ENCODE assay signal across 23 mouse cellular contexts in the genomic region with DNA sequence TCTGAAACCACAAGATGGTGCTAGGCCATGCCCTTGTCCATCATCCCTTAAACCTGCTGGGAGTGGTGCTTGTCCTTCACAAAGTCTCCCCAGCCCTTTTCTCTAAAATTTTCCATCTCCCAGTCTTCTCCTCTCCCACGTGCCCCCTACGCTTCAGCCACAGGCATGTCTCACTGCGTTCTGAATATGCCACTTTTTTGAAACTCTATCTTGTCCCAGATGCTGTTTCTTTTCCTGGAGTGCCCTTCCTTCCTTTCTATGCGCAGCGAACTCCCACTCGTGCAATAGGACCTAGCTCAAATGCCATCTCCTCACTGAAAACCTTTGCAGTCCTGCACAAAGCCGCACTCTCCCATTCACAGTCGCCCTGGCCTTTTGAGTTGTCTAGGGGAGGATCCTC.
DNase-seq lines count a peak whose midpoint lies in the region; ATAC-seq lines count a peak whose summit lies in the region.
"Had no signal": no experiment of that assay in that cellular context is flagged by ENCODE, and none has a peak within 500 bp of the region (broad histone marks: within the 10 kb centered on the region; RNA-seq: fewer than 3 reads in every experiment).

No protein-coding gene starts in this region.

- DNase-seq in right cerebral cortex, adult 18-20 months = peak; percentile 83
- no peak for DNase-seq in right cerebral cortex, postnatal 4 days
- DNase-seq in left cerebral cortex, adult 8-10 months (ENCODE audit: low spot score in 2 of 2) = peak; percentile 6 to 80
- peak; percentile 57 to 62 for DNase-seq in right cerebral cortex, adult 2 months (ENCODE audit: low spot score in 2 of 2)
- no peak for DNase-seq in cerebellum, postnatal 10 days
- DNase-seq in heart, adult 8-10 months (ENCODE audit: low spot score) = no peak
- no peak for DNase-seq in liver, embryonic 11.5 days (ENCODE audit: low spot score)
- DNase-seq: cerebellum, adult 11-12 months; cerebellum, postnatal 25 days; forebrain, postnatal 0 days; gastrocnemius, postnatal 14 days; heart, adult 2 months; kidney, adult 18-20 months; kidney, postnatal 10 days; lung, postnatal 4 days; midbrain, embryonic 14.5 days; thymus, postnatal 25 days had no signal

- no peaks in the 10 kb centered on the region; the same call in 1 of the 2 replicates for H3K9me3 ChIP-seq in kidney, embryonic 14.5 days (ENCODE audit: control insufficient read depth, low read length)
- no peaks in the 10 kb centered on the region for H3K9me3 ChIP-seq in liver, embryonic 11.5 days (ENCODE audit: control insufficient read depth, low read length)
- H3K9me3 ChIP-seq: embryonic facial prominence, embryonic 12.5 days; hindbrain, embryonic 13.5 days; limb, embryonic 15.5 days had no signal

- no peaks in the 10 kb centered on the region for H3K4me1 ChIP-seq in kidney, embryonic 14.5 days (ENCODE audit: control insufficient read depth, insufficient read depth, low read length)
- no peaks in the 10 kb centered on the region for H3K4me1 ChIP-seq in liver, embryonic 11.5 days (replicated peaks; ENCODE audit: control insufficient read depth, insufficient read depth, low read length)
- H3K4me1 ChIP-seq: embryonic facial prominence, embryonic 12.5 days; hindbrain, embryonic 13.5 days; limb, embryonic 15.5 days had no signal

- no peak overlapping the region for H3K4me3 ChIP-seq in kidney, embryonic 14.5 days (ENCODE audit: low read length)
- no peak overlapping the region for H3K4me3 ChIP-seq in liver, embryonic 11.5 days (ENCODE audit: low read depth, low read length)
- H3K4me3 ChIP-seq: embryonic facial prominence, embryonic 12.5 days; heart, adult 2 months; hindbrain, embryonic 13.5 days; limb, embryonic 15.5 days had no signal

- no peaks in the 10 kb centered on the region for H3K27me3 ChIP-seq in kidney, embryonic 14.5 days (ENCODE audit: control insufficient read depth, insufficient read depth, low read length)
- no peaks in the 10 kb centered on the region for H3K27me3 ChIP-seq in liver, embryonic 11.5 days (replicated peaks; ENCODE audit: control insufficient read depth, insufficient read depth, low read length)
- H3K27me3 ChIP-seq: embryonic facial prominence, embryonic 12.5 days; hindbrain, embryonic 13.5 days; limb, embryonic 15.5 days had no signal

- no peak overlapping the region for H3K9ac ChIP-seq in kidney, embryonic 14.5 days (ENCODE audit: low read depth, low read length)
- H3K9ac ChIP-seq in liver, embryonic 11.5 days (ENCODE audit: low read depth, low read length) = no peak overlapping the region
- H3K9ac ChIP-seq: embryonic facial prominence, embryonic 12.5 days; forebrain, postnatal 0 days; hindbrain, embryonic 13.5 days; limb, embryonic 15.5 days had no signal

- ATAC-seq in kidney, embryonic 14.5 days (ENCODE audit: low FRiP score, low TSS enrichment) = no peak
- ATAC-seq in liver, embryonic 11.5 days (replicated peaks; ENCODE audit: low FRiP score) = no peak
- ATAC-seq: CD4-positive, CD25-positive, alpha-beta regulatory T cell, adult 4 months; forebrain, postnatal 0 days; inflammation-experienced regulatory T-cells, adult 6 months had no signal

- WGBS in kidney, embryonic 14.5 days = 79% methylated on average over 8 of the region's 8 CpGs
- WGBS in liver, embryonic 11.5 days = 77% methylated on average over 8 of the region's 8 CpGs

- H3K27ac ChIP-seq in kidney, embryonic 14.5 days (ENCODE audit: low read depth, low read length) = no peak overlapping the region
- H3K27ac ChIP-seq in liver, embryonic 11.5 days (ENCODE audit: low read depth, low read length) = no peak overlapping the region
- H3K27ac ChIP-seq: embryonic facial prominence, embryonic 12.5 days; heart, adult 2 months; hindbrain, embryonic 13.5 days; limb, embryonic 15.5 days had no signal

- no peak overlapping the region for H3K4me2 ChIP-seq in kidney, embryonic 14.5 days (replicated peaks; ENCODE audit: low read depth, low read length)
- H3K4me2 ChIP-seq in liver, embryonic 11.5 days = no peak overlapping the region
- H3K4me2 ChIP-seq: embryonic facial prominence, embryonic 12.5 days; hindbrain, embryonic 13.5 days; limb, embryonic 15.5 days had no signal

- no peaks in the 10 kb centered on the region for H3K36me3 ChIP-seq in kidney, embryonic 14.5 days (ENCODE audit: control insufficient read depth, insufficient read depth, low read length)
- no peaks in the 10 kb centered on the region for H3K36me3 ChIP-seq in liver, embryonic 11.5 days (ENCODE audit: control insufficient read depth, insufficient read depth, low read length)
- H3K36me3 ChIP-seq: embryonic facial prominence, embryonic 12.5 days; hindbrain, embryonic 13.5 days; limb, embryonic 15.5 days had no signal

Comparison
In these comparisons a context has a peak if more than half of its experiments do, and no peak if none do; other contexts are left out.
1. DNase-seq: peak in right cerebral cortex, adult 18-20 months (single experiment), left cerebral cortex, adult 8-10 months (2 of 2) and right cerebral cortex, adult 2 months (2 of 2); none in right cerebral cortex, postnatal 4 days (single experiment), cerebellum, postnatal 10 days (0 of 2), heart, adult 8-10 months (single experiment) and liver, embryonic 11.5 days (single experiment).